Mouse (Mus musculus) stomach, postnatal 0 days (tissue): ENCODE measurements at regions not wholly inside any gene's neighbourhood (a gene's known extent, or its start where the extent isn't known, plus 50 kb on each side); places are given as distances from the start of the nearest gene placed in this dataset.

ENCODE experiments used
- CTCF ChIP-seq: IDR thresholded peaks from 2 replicates; pipeline ENCODE4 v1.5.1; 2016; ENCODE audit warnings: antibody characterized with exemption, low read depth, mild to moderate bottlenecking, moderate library complexity
- EP300 ChIP-seq: optimal IDR thresholded peaks from 2 replicates; pipeline ENCODE3; 2016; ENCODE audit warnings: antibody characterized with exemption

DNA sequence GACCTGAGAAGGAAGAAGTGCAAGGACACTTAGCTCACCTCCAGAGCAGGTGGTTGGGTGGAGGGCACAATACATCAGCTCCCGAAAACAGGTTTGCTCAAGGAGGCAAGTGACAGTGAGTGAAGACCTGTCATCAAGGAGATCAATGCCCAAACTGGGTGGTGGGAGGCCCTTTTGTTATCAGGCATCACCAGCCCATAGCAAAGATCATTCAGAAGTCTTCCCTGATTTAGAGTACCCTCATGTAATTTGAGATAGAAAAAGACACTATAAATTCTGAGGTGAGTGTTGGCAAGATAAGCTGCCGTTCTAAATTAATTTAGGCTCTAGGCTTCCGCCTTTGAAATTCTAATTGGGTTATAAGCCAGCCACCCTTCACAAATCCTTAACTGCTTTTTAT is 76.1 kb upstream of the Tmem164 start:
- TF ChIP-seq EP300 (no peak), CTCF (no peak)
